12 mouse cellular contexts compared by ENCODE assay signal in the genomic region with DNA sequence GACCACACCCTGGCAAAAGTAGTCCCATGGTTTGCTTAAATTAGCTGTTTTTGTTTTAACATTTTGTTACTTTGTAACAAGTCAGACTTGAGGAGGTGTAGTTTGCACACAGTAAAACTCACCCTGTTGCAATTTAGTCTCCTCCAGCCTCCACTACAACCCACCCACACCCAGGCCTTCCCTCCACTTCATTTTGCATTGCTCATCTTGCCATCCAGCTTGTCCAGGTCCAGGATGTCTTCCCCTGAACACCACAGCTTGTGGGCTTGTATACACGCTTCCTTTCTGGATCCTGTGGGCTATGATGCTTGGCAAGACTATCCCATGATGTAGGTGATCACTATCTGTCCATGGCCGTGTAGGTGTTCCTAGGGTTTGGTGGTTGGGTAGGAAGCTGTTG.
"Had no signal": no experiment of that assay in that cellular context is flagged by ENCODE, and none has a peak within 500 bp of the region (broad histone marks: within the 10 kb centered on the region; RNA-seq: fewer than 3 reads in every experiment).

No protein-coding gene starts in this region.

- DNase-seq: kidney, adult 2 months; kidney, postnatal 14 days; layer of hippocampus, adult 9-11 months; layer of hippocampus, postnatal 36 days; lung, embryonic 14.5 days; lung, postnatal 10 days; lung, postnatal 4 days; thymus, adult 2 months; thymus, postnatal 25 days had no signal

- ATAC-seq: intestine, embryonic 16.5 days; liver, embryonic 12.5 days; midbrain, embryonic 15.5 days had no signal
